Mouse (Mus musculus) neural tube, embryonic 12.5 days (tissue): Measurements from ENCODE around the gene Sox12. TPM values are rescaled to one million over a fixed set of nuclear protein-coding genes. Genes with fewer than 3 reads are reported as not detected.

ENCODE experiments used
- ATAC-seq: fragments of 200-750 bp; cut with Nextera tagmentation; 2 replicates; pipeline ENCODE4 v1.8.0; 2017; ENCODE audit warnings: low read depth, mild to moderate bottlenecking, moderate TSS enrichment, moderate library complexity; ENCODE audit not compliant: low FRiP score
- H3K27ac ChIP-seq: fragments of 300-500 bp; sonication (generic); 2 replicates; pipeline ENCODE4 v1.5.1; 2016
- H3K27me3 ChIP-seq: fragments of 300-500 bp; sonication (generic); replicated peaks from 2 replicates; pipeline ENCODE4 v1.6.1; 2016; ENCODE audit warnings: mild to moderate bottlenecking
- H3K36me3 ChIP-seq: fragments of 300-500 bp; sonication (generic); 2 replicates; pipeline ENCODE4 v1.6.1; 2016; ENCODE audit warnings: mild to moderate bottlenecking
- H3K4me1 ChIP-seq: fragments of 300-500 bp; sonication (generic); 2 replicates; pipeline ENCODE4 v1.6.1; 2016
- H3K4me2 ChIP-seq: fragments of 300-500 bp; sonication (generic); replicated peaks from 2 replicates; pipeline ENCODE4 v1.6.1; 2016; ENCODE audit warnings: mild to moderate bottlenecking
- H3K4me3 ChIP-seq: fragments of 300-500 bp; sonication (generic); 2 replicates; pipeline ENCODE4 v1.5.1; 2016
- H3K9ac ChIP-seq: fragments of 300-500 bp; sonication (generic); 2 replicates; pipeline ENCODE4 v1.6.1; 2016; ENCODE audit warnings: mild to moderate bottlenecking
- H3K9me3 ChIP-seq: fragments of 300-500 bp; sonication (generic); 2 replicates; pipeline ENCODE4 v1.6.1; 2016; ENCODE audit warnings: mild to moderate bottlenecking
- WGBS: fragments of 180-500 bp; shearing (Covaris S2); methylation state at CpG from one replicate; pipeline ENCODE4 v1.1.7; 2016; 5-methylcytosine and 5-hydroxymethylcytosine counted together
- polyA plus RNA-seq: library from polyadenylated mRNA; unstranded; fragments of >200 nt; fragmentation: Nextera tagmentation; extraction: Ambion mirVana; gene quantifications from 2 replicates; pipeline ENCODE4 v1.2.1, GENCODE M21; 2016

Sox12 gene
- polyA plus RNA-seq, 1 experiment from 2014 or later: 18.9 TPM

GRCm38 (mm10) chr2:152415287-152415686, 17.4 kb upstream of the Sox12 start, which contains the start of gene 6820408C15Rik:
Gene 6820408C15Rik, plus strand, starts transcription at chr2:152415587.
- Histone ChIP-seq H3K36me3 (no peaks in the 10 kb centered on the region), H3K9me3 (no peaks in the 10 kb centered on the region), H3K9ac (peak within 1 kb of the TSS; percentile 99), H3K27ac (peak within 1 kb of the TSS; percentile 95), H3K27me3 (no peaks in the 10 kb centered on the region), H3K4me2 (peak within 1 kb of the TSS; percentile 94), H3K4me3 (peak within 1 kb of the TSS; percentile 88), H3K4me1 (peaks cover 29% of the 10 kb centered on the region)
- 30% methylated on average over 4 of the region's 4 CpGs for WGBS
- ATAC-seq: no peak

- peak within 1 kb of the TSS; percentile 99 for H3K9ac ChIP-seq
- ATAC-seq: peak; percentile 78
- H3K36me3 ChIP-seq: no peaks in the 10 kb centered on the region
- H3K9me3 ChIP-seq: no peaks in the 10 kb centered on the region
- peak within 1 kb of the TSS; percentile 94 for H3K4me2 ChIP-seq
- under 1% methylated on average over 65 of the region's 65 CpGs for WGBS
- peak within 1 kb of the TSS; percentile 88 for H3K4me3 ChIP-seq
- no peaks in the 10 kb centered on the region for H3K27me3 ChIP-seq
- H3K27ac ChIP-seq: peak within 1 kb of the TSS; percentile 95
- H3K4me1 ChIP-seq: peaks cover 35% of the 10 kb centered on the region
Observed at GRCm38 (mm10) chr2:152414591-152415165, 16.8 kb upstream of the Sox12 start, which contains the start of gene Zcchc3. Gene Zcchc3, minus strand, starts transcription at chr2:152415027.

- H3K27ac ChIP-seq: peak overlapping the region; percentile 95
- H3K4me1 ChIP-seq: peaks cover 39% of the 10 kb centered on the region
- H3K9ac ChIP-seq: peak overlapping the region; percentile 99
- peak overlapping the region; percentile 94 for H3K4me2 ChIP-seq
- no peaks in the 10 kb centered on the region for H3K36me3 ChIP-seq
- ATAC-seq: peak; percentile 34
- WGBS: under 1% methylated on average over 86 of the region's 86 CpGs
- H3K9me3 ChIP-seq: no peaks in the 10 kb centered on the region
- H3K27me3 ChIP-seq: no peaks in the 10 kb centered on the region
- H3K4me3 ChIP-seq: peak overlapping the region; percentile 88
Observed at GRCm38 (mm10) chr2:152413765-152414584, 16.1 kb upstream of the Sox12 start.

GRCm38 (mm10) chr2:152413158-152413764, 15.4 kb upstream of the Sox12 start:
- peaks cover 39% of the 10 kb centered on the region for H3K4me1 ChIP-seq
- H3K9ac ChIP-seq: peak overlapping the region; percentile 99
- 3% methylated on average over 21 of the region's 21 CpGs for WGBS
- H3K4me2 ChIP-seq: peak overlapping the region; percentile 94
- peak overlapping the region; percentile 88 for H3K4me3 ChIP-seq
- H3K36me3 ChIP-seq: no peaks in the 10 kb centered on the region
- H3K27ac ChIP-seq: 0 out of 2 replicates have a peak overlapping the region, but pooled peaks have one; percentile 95
- H3K9me3 ChIP-seq: no peaks in the 10 kb centered on the region
- no peaks in the 10 kb centered on the region for H3K27me3 ChIP-seq
- no peak for ATAC-seq

GRCm38 (mm10) chr2:152412526-152413157, 14.8 kb upstream of the Sox12 start:
- ATAC-seq: no peak
- H3K4me1 ChIP-seq: peaks cover 39% of the 10 kb centered on the region
- H3K27me3 ChIP-seq: no peaks in the 10 kb centered on the region
- peak overlapping the region; percentile 54; the same call in 1 of the 2 replicates for H3K27ac ChIP-seq
- WGBS: 5% methylated on average over 15 of the region's 15 CpGs
- no peaks in the 10 kb centered on the region for H3K36me3 ChIP-seq
- H3K9ac ChIP-seq: peak overlapping the region; percentile 99
- H3K4me3 ChIP-seq: peak overlapping the region; percentile 88
- peak overlapping the region; percentile 94 for H3K4me2 ChIP-seq
- H3K9me3 ChIP-seq: no peaks in the 10 kb centered on the region

- H3K36me3 ChIP-seq: no peaks in the 10 kb centered on the region
- H3K9me3 ChIP-seq: no peaks in the 10 kb centered on the region
- peak overlapping the region; percentile 94 for H3K27ac ChIP-seq
- peaks cover 39% of the 10 kb centered on the region for H3K4me1 ChIP-seq
- WGBS: 3% methylated on average over 7 of the region's 7 CpGs
- peak overlapping the region; percentile 18 for H3K4me3 ChIP-seq
- peak overlapping the region; percentile 94 for H3K4me2 ChIP-seq
- no peaks in the 10 kb centered on the region for H3K27me3 ChIP-seq
- peak overlapping the region; percentile 33; the same call in 1 of the 2 replicates for H3K9ac ChIP-seq
- ATAC-seq: no peak
Observed at GRCm38 (mm10) chr2:152411471-152411870, 13.6 kb upstream of the Sox12 start.

- peak; percentile 55 for ATAC-seq
- peak overlapping the region; percentile 94 for H3K27ac ChIP-seq
- H3K9ac ChIP-seq: peak overlapping the region; percentile 33; the same call in 1 of the 2 replicates
- H3K4me3 ChIP-seq: peak overlapping the region; percentile 18
- WGBS: 3% methylated on average over 15 of the region's 15 CpGs
- no peaks in the 10 kb centered on the region for H3K27me3 ChIP-seq
- peaks cover 39% of the 10 kb centered on the region for H3K4me1 ChIP-seq
- H3K36me3 ChIP-seq: no peaks in the 10 kb centered on the region
- no peaks in the 10 kb centered on the region for H3K9me3 ChIP-seq
- H3K4me2 ChIP-seq: peak overlapping the region; percentile 94
Observed at GRCm38 (mm10) chr2:152410971-152411371, 13.1 kb upstream of the Sox12 start.

GRCm38 (mm10) chr2:152409781-152410180, 11.9 kb upstream of the Sox12 start:
- WGBS: 85% methylated on average over 6 of the region's 6 CpGs
- Histone ChIP-seq H3K4me3 (no peak overlapping the region), H3K4me2 (0 out of 2 replicates have a peak overlapping the region, but pooled peaks have one; percentile 94), H3K27me3 (no peaks in the 10 kb centered on the region), H3K36me3 (no peaks in the 10 kb centered on the region), H3K4me1 (peaks cover 40% of the 10 kb centered on the region), H3K27ac (no peak overlapping the region), H3K9me3 (no peaks in the 10 kb centered on the region), H3K9ac (0 out of 2 replicates have a peak overlapping the region, but pooled peaks have one; percentile 17)
- ATAC-seq: no peak

- peak; percentile 95 for ATAC-seq
- Histone ChIP-seq H3K9ac (no peak overlapping the region), H3K4me2 (peak overlapping the region; percentile 64), H3K27me3 (no peaks in the 10 kb centered on the region), H3K36me3 (no peaks in the 10 kb centered on the region), H3K4me3 (peak overlapping the region; percentile 28), H3K27ac (peak overlapping the region; percentile 57; the same call in 1 of the 2 replicates), H3K4me1 (peaks cover 26% of the 10 kb centered on the region), H3K9me3 (no peaks in the 10 kb centered on the region)
- under 1% methylated on average over 19 of the region's 19 CpGs for WGBS
Observed at GRCm38 (mm10) chr2:152406126-152406525, 8.3 kb upstream of the Sox12 start.

GRCm38 (mm10) chr2:152399122-152399542, 1.3 kb upstream of the Sox12 start:
- Histone ChIP-seq H3K9ac (peak overlapping the region; percentile 97), H3K36me3 (peaks cover 1% of the 10 kb centered on the region), H3K27ac (peak overlapping the region; percentile 98), H3K4me1 (peaks cover 27% of the 10 kb centered on the region), H3K4me2 (peak overlapping the region; percentile 84), H3K9me3 (no peaks in the 10 kb centered on the region), H3K4me3 (peak overlapping the region; percentile 94), H3K27me3 (no peaks in the 10 kb centered on the region)
- 2% methylated on average over 13 of the region's 13 CpGs for WGBS
- ATAC-seq: 0 out of 2 replicates have a peak, but pooled peaks have one; percentile 0

- peak overlapping the region; percentile 84 for H3K4me2 ChIP-seq
- WGBS: under 1% methylated on average over 38 of the region's 38 CpGs
- H3K9me3 ChIP-seq: no peaks in the 10 kb centered on the region
- peak overlapping the region; percentile 98 for H3K27ac ChIP-seq
- peak overlapping the region; percentile 97 for H3K9ac ChIP-seq
- peak; percentile 74 for ATAC-seq
- H3K36me3 ChIP-seq: peaks cover 4% of the 10 kb centered on the region
- H3K4me1 ChIP-seq: peaks cover 31% of the 10 kb centered on the region
- no peaks in the 10 kb centered on the region for H3K27me3 ChIP-seq
- H3K4me3 ChIP-seq: peak overlapping the region; percentile 94
Observed at GRCm38 (mm10) chr2:152398691-152399090, 828 bp upstream of the Sox12 start.
